Mouse (Mus musculus) 3T3-L1 (cell line): ENCODE data around the gene Arhgef3.

Source experiments
- DNase-seq: peaks from one replicate; pipeline ENCODE4 v3.0.0-alpha.2; 2015; ENCODE audit warnings: low read depth, low spot score

The Arhgef3 gene

DNA sequence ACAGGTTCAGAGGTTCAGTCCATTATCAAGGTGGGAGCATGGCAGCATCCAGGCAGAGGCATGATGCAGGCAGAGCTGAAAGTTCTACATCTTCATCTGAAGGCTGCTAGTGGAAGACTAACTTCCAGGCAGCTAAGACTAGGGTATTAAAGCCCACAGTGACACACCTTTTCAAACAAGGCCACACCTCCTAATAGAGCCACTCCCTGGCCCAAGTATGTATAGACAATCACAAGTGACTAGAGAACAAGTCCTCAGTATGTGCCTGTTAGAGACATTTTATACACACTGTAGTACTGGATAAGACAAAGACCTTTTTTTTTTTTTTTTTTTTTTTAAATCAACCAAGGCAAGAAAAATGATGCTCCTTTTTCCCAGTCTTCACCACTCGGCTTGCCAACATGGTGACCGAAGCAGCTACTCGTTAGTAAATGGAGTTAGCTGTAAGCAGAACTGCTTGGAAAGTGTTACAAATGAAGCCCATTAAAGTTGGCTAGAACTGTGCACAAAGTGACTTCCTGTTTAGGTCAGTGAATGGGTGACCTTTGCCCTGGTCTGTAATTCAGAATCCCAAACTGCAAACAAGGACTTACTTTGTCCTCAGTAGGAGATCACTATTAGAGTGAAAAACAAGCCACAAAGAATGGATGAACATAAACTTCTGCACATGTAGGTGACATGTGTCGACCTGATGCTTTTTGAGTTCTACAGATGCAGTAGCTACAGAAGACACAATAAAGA, 229.7 kb downstream of the Arhgef3 start:
- no peak for DNase-seq

DNA sequence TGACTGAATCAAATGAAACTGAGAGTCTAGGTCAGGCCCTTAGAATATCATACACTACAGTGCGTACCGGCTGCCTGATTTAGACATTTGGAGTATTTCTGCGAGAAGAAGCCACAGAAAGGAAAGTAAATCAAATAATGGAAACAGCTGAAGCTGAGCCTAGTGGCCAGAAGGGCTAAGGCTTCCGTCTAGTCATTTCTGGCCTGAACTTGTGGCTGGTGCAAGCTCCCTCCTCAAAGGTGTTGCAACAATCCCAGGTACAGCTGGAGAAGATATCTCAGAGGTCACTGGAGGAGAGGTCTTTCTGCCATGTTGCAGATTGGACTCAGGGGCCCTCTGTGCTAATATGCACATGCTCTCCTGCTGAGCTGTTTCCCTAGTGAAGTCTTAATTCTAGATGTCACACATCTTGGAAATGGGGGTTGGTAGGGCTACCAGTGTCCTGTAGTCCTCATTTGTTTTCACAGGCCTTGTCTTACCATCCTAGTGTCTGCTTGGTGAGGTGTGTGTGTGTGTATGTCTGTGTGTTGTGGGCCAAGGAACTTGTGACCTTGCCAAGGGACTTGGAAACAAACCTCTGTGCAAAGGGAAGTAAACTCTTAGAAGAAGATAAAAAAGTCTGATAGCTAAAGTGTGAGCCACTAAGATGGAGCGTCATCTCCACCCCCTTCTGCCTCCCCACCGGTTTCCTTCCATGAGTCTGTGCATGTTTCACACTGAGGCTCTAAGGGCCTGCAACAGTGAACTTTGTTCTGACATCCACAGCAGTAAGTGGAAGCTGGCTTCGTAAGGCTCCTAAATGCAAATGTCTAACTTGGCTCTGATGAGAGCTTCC, 230.6 kb downstream of the Arhgef3 start:
- no peak for DNase-seq

DNA sequence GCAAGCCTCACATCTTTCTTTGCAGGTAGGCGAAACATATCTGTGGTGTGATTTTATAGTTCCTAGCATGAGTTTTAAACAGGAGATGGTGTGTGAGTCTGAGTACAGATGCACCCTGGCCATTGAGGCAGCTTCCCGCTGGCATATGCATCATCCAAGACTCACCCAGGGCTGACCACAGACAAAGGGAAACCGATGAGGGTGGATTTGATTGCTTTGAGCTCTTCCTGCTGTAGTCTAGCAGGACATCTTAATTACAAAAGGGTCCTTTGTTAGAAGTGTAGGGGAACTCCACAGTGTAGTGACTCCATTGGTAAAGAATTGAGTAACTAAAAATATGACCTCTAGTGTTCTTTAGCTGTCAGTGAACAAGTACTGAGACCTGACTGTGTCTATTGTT, 232.5 kb downstream of the Arhgef3 start:
- DNase-seq, result peak; percentile 56

DNA sequence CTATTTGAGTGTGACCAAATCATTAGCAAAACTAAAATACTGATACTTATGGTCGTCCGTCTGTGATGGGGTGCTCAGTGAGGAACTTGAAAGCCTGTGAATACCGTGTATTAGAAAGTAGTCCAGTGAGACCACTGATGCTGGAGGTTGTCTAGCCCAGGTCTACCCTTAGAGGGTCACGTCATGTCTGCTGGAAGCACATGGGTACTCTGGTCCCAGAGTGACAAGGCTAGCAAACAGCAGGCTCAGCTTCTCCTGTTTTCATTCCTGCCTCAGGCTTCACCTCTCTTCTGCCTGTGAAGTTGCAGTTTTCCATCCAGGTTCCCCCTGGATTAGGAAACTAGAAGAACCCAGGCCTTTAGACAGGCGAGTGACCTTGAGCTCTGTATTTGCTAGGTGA, 233.0 kb downstream of the Arhgef3 start:
- DNase-seq, result no peak

DNA sequence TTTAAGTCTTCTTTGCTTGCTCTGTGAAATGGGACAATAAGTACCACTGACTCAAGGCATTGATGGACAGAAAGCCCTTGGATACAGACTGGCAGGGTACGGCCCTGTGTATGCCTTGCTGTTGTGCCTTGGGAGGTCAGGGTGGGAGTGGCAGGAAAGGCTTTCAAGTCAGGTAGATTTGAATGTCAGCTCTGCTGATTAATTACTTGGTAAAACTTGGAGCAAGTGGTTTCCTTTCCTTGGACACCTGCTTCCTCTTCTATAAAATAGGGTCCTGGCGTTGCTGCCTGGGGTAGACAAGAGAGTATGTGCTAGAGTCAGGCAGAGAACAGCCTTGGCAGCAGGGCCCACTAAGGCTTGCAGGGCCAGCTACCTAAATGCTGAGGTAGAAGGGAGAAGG, 233.4 kb downstream of the Arhgef3 start:
- DNase-seq, result no peak

DNA sequence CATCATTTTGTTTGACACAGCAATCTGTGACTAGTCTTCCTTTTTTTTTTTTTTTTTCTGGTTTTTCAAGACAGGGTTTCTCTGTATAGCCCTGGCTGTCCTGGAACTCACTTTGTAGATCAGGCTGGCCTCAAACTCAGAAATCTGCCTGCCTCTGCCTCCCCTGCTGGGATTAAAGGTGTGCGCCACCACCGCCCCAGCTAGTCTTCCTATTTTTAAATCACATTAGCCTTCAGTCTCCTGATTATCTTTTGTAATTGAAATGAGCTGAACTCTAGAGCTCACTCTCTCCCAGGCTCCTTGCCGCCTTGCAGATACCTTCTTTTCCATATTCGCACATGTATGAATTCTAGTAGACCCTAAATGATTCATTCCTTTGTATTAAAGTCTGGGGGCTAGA, 234.0 kb downstream of the Arhgef3 start:
- DNase-seq, result no peak

DNA sequence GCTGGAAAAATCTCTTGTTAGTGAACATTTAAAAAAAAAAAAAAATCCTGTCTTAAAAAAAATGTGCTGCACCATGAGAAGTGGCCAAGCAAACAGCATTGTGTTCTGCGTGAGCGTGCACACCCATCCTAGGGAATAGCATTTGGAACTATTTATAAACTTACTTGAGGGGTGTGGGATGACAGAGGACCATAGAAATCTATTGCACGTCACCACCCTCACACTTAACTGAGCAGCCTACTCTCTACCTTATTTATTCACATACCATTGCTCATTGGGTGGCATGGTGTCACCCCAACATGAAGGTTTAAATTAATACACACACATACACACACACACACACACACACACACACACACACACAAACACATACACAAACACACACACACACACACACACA, 234.4 kb downstream of the Arhgef3 start:
- DNase-seq, result no peak

DNA sequence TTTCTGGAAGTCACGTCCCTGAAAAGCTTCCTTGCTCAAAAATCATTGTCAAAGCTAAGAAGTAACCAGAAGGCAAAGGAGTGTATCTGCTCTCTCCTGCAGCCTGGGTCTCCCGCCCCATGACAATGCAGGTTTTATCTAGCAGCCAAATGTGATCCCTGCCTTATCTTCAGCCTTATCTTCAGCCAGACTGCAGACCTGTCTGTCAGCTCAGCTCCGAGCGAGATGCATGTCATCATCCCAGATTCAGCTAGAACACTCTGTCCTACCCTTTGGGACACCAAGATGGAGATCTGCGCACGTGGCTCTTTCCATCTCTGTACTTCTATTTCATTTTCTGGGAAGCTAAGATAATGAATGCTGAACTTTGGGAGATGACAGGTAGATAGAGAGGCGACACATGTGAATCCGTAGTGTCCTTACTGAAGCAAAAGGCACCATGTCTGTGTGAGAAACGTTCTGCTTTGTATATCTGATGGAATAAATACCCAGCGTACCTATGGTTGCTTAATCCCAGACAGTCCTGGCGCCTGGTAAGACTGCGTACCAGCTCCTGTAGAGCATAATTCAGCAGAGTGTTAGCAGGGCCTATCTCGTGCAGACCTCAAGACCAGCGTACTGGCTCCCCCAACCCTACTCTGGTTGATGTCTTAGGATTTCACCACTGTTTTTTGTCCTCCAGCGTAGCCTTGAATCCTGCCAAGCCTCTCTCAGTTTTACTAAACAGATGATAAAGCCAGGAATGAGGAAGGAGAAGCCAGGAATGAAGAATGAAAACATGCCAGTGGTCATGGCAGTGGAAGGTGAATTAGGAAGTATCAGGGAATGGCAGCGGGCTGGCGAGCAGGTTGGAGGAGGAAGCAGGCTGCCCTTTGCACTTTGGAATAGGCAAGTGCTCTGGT, 235.4 kb downstream of the Arhgef3 start:
- DNase-seq, result no peak

DNA sequence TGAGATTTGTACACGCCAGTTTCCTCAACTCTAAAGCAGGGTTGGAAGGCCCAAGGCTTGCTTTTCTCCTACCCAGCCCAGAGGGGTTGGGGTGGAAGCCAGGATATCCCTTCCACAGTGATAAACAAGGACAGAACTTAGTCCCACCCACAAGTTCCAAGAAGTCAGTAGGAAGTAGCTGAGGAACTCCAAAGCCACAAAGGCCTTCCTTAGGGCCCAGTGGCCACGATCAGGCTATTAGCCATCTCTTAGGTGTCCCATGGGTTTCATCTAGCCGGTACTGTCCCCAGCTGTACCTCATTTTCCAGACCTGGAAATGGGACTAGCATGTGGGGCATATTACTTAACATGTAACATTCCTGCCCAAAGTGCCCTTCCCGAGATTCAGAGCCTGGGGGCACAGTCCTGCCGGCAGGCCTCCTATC, 236.4 kb downstream of the Arhgef3 start:
- DNase-seq, result peak; percentile 32

DNA sequence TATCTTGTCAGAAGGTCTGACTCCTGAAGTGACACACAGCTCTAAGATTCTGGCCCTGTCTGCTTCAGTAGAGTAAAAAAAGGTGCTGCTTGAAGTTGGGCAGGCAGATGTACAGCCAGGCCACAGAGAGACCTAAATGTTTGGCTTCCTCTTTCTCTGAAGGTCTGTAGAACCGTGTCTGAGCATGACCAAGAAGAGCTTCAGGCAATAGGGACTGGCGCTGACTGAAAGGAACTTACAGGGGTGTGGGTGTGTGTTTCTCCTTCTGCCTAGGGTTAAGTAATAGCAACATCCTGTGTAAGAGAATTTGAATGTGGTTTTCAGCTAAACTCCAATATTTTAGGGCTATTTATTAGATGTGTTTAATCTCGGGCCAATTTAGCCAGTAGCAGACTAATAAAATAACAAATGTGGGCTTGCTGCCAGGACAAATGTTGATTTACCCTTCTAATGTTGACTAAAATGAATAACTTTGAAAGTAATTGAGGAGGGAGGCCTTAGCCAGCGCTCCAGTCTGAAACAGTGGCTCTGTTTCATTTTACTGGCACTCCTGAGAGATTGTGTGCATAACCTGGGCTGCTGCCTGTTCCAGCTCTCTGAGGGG, 236.9 kb downstream of the Arhgef3 start:
- DNase-seq, result peak; percentile 40

DNA sequence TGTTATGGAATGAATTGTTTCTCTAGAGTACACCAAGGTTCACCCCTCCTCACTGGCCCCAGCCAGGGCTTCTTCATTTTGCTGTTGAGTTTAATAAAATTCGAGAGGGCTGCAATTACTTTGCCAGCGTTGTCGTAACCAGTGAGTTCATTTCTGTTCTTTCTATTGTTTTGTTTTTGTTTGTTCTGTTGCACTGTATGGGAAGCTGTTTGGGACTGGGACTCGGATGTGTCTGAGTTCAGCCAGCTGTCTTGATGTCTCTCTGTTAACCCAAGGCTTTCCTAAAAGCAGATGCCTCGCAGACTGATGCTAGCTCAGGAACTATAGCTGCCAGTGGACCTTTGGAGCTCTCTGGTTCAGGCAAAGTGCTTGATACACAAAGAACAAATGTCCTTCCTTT, 237.8 kb downstream of the Arhgef3 start:
- DNase-seq, result no peak

DNA sequence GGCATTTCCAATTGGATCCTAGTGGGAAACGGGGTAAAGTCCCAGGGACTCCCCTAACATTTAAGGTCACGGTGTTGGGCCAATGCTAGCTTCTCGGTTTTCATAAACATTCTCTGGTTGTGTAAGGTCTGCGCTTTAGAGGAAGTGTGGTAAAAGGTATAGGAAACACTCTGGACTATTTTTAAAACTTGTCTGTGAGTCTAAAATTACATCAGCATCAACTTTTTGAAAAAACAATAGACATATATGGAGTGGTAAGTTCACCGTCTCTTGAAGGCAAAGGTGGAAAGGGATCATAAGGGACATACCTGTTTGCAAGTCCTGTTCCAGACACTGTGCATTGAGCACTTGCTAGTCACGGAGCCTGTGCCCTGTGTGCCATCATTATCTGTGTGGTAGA, 240.5 kb downstream of the Arhgef3 start:
- DNase-seq, result no peak

DNA sequence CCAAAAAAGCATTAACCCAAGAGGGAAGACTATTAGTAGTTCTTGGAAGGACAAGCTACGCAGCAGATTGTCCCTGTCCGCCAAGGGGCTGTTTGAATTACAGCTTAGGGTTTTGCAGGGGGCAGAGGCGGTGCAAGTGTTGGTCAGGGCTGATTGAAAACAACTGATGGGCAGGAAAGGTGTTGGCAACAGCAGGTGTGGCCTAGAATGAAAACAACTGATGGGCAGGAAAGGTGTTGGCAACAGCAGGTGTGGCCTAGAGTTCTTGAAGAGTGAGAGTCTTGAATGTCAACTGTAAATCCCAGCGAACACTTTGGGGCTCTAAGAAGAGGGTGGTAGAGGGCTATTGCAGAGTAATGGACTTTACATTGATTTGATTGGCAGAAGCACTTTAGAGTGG, 241.2 kb downstream of the Arhgef3 start:
- DNase-seq, result no peak

DNA sequence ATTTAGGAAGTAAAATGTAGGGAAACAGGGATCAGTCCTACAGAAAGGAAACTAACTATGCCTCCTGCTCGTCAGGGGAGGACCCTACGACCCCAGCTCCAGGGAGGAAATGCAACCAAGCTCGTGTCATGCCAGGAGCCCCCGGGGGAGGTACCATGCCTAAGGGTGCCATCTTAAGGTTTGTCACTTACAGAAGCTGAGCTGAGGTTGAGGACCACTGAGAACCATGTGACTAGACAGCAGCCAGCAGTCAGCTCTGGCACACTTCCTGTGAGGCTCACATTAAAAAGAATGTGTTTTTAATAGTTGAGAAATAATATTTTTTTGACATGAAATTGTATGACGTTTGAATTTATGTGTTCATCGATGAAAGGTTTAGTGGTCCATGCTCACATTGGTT, 242.4 kb downstream of the Arhgef3 start:
- DNase-seq, result no peak

DNA sequence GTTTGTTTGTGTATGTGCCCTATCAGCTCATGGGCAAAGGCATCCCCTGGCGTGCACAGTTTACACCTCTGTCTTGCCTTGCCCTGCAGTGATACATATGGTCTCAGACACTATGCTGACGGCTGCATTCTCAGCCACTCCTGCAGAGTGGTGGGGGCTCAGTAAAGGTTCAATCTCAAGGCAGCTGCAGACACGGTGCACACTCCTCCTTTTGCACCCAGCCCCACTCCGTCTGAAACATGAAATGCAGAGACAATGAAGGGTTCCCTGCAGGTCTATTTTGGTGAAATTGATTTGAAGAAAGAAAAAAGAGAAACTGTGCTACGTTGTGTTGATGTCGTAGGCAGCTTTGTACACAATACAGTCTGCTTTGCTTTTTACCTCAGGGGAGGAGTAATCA, 243.5 kb downstream of the Arhgef3 start:
- no peak for DNase-seq

DNA sequence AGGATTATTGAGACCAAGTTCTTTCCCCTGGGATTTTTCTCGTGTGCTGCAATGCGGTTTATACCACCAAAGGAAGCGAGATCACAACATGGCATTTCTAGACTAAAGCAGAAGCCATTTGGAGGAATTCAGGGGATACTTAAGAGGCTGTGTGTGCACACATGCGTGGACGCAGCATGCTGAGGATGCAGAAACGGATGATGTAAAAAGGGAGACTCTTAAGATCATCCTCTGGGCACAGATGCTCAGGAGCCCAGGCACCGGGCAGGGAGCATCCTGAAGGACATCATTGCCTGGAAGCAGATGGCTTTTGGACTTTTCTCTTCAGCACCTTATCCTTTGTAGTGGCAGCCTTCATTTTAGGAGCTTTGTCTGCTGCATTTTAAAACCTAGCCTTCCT, 246.2 kb downstream of the Arhgef3 start:
- DNase-seq, result no peak

DNA sequence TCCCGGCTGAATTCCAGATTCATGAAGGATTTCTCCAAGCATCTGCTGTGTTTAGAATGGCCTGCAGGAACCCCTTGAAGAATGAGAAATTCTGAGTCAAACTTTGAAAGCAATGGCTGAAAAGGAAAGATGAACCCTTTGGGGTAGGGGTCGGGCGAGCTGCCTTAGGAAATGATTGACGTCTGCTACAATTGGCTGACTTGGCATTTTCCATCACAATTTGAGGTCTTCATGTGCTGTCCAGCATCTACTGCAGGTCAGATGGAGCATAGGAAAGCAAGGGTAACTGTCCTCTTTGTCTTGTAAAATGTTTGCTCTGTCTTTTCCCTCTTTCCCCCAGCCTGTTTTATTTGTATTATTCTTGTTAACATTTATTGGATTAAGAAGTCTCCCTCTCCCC, 246.8 kb downstream of the Arhgef3 start:
- DNase-seq, result no peak

DNA sequence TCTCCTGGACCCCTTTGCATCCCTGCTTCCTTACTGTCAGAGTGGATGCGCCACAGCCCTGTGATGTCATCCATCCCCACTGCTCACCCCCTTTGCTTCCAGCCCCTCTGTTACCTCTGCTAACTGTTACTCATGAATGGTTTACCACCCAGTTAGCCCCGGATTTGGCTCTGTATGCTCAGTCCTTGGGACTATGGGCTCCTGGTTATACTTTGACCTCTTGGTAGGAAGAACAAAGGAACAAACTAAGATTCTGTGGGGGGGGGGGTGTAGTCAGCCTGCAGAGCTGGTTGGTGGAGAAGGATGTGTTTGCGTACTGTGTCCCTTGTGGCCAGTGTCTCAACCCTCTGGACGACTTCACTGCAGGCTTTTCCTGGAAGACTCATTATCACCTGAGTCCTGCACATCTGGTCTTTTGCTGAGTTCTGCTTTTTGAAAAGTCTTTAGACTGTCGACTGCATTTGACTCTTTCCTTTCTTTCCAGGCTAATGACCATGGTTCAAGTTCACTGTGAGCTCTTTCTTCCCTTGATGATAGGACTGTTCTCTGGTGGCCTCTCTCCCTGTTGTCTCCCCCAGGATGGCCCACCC, 250.1 kb downstream of the Arhgef3 start:
- no peak for DNase-seq

DNA sequence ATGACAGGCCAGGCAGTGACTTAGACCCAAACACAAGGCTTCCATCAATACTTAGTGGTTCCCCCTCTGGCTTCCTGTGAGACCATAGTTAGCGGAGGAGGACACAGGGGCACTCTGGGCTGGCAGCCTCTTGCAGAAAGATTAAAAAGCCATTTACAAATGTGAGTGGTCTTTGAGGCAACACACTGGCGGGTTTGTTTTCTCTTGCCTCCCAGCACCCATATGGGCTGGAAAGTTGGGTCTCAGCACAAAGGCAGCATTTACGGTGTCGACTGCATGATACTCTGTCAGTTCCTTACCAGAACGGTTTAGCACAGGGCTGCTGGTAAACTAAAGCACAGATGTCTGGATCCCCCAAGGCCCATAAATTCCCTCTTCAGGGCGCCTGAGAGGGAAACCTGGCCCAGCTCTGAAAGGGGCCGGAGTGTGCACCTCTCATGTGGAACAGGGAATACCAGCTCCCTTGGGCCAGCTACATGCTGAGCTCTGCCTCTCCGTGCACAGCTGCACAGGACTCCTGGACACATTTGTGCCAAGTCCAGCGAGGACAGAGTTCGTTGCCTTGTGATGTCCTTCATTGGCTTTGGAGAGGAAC, 252.5 kb downstream of the Arhgef3 start:
- no peak for DNase-seq

DNA sequence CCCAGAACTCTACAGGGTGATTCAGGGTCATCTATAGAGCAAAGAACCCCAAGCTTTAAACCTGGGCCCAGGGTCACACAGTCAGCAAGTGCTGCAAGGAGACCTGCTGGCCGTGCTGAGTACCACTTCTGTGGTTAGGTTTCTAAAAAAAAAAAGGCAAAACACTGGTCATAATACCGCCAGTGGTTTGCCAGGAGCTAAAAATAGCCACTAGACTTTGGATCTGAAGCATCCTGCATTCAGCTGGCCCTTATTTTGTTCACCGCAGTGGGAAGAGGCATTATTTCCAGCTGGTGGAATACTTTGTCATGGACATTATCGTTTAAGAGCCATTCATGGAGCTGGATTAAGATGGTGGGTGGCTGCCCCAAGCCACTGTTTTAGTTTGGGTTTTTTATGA, 253.9 kb downstream of the Arhgef3 start:
- DNase-seq, result peak; percentile 64

DNA sequence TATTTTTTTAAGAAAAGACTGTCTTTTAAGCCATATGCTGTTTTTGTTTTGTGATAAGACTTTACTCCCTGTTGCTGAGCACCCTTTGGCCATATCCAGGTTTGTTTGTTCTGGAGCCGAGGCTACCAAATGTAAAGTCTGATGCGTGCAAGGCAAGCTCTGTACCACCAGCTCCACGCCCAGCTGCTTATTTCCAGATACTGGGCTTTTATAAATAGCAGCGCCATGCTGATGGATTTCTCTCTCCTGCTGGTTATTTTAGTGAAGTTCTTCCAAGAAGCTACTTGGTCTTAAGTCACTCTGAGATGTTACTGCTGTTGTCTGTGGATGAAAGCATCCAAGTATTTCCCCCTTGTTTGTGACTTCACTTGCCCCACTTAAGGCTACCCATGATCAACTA, 254.8 kb downstream of the Arhgef3 start:
- no peak for DNase-seq
